ENCODE assay signal across 9 mouse cellular contexts in the genomic region with DNA sequence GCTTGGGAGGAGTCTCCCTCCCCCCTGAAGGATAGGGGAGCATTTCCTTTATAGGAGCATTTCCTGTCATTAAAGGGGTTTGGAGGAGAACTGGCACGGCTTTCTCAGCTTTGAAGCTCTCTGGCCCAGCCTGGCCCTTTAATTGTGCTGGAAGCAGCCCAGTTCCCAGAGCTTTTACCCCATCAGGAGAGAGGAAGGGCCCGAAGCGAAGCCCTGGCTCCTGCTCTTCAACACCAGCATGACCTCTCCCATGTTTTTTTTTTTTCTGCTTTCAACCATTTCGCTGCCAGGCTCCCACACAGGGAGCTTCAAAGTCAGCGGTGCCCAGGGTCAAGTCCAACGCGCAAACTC. TPM values are rescaled to one million over a fixed set of nuclear protein-coding genes. Genes with fewer than 3 reads are reported as not detected.
DNase-seq lines count a peak whose midpoint lies in the region; ATAC-seq lines count a peak whose summit lies in the region.
"Had no signal": no experiment of that assay in that cellular context is flagged by ENCODE, and none has a peak within 500 bp of the region (broad histone marks: within the 10 kb centered on the region; RNA-seq: fewer than 3 reads in every experiment).

No protein-coding gene starts in this region.

- H3K4me2 ChIP-seq in hindbrain, embryonic 15.5 days: peak overlapping the region; percentile 28
- no peak overlapping the region for H3K4me2 ChIP-seq in hindbrain, embryonic 14.5 days (replicated peaks)

- H3K36me3 ChIP-seq in hindbrain, embryonic 15.5 days: no peaks in the 10 kb centered on the region
- no peaks in the 10 kb centered on the region for H3K36me3 ChIP-seq in hindbrain, embryonic 14.5 days (replicated peaks; ENCODE audit: control insufficient read depth, insufficient read depth)

- peak overlapping the region; percentile 53 for H3K27ac ChIP-seq in hindbrain, embryonic 15.5 days (replicated peaks)
- no peak overlapping the region for H3K27ac ChIP-seq in hindbrain, embryonic 14.5 days

- ATAC-seq in hindbrain, embryonic 15.5 days (ENCODE audit: low FRiP score, low read depth): peak; percentile 44
- no peak for ATAC-seq in hindbrain, embryonic 14.5 days (ENCODE audit: low FRiP score)
- ATAC-seq in frontal cortex, adult (ENCODE audit: low TSS enrichment): no peak

- peaks cover 13% of the 10 kb centered on the region for H3K27me3 ChIP-seq in hindbrain, embryonic 15.5 days
- peaks cover 26% of the 10 kb centered on the region for H3K27me3 ChIP-seq in hindbrain, embryonic 14.5 days (ENCODE audit: control insufficient read depth, insufficient read depth, low read length)

- H3K9me3 ChIP-seq in hindbrain, embryonic 15.5 days: no peaks in the 10 kb centered on the region
- H3K9me3 ChIP-seq in hindbrain, embryonic 14.5 days (ENCODE audit: control insufficient read depth, low read length): no peaks in the 10 kb centered on the region

- DNase-seq in hindbrain, embryonic 14.5 days (ENCODE audit: low spot score): no peak
- peak; percentile 79 for DNase-seq in cerebellum, adult 11-12 months
- DNase-seq in kidney, adult 8-10 months: peak; percentile 58 to 71
- peak; percentile 48 for DNase-seq in lung, postnatal 14 days
- DNase-seq in urinary bladder, postnatal 36 days (ENCODE audit: low spot score in 2 of 2): no peak
- DNase-seq in urinary bladder, postnatal 4 days (ENCODE audit: low spot score in 2 of 2): no peak

- no peak overlapping the region for H3K4me3 ChIP-seq in hindbrain, embryonic 15.5 days
- no peak overlapping the region for H3K4me3 ChIP-seq in hindbrain, embryonic 14.5 days (replicated peaks; ENCODE audit: low read length)
- H3K4me3 ChIP-seq: erythroblast, embryonic 14.5 days had no signal

- 40% methylated on average over 7 of the region's 7 CpGs for WGBS in hindbrain, embryonic 15.5 days
- WGBS in hindbrain, embryonic 14.5 days: 43% methylated on average over 7 of the region's 7 CpGs

- H3K9ac ChIP-seq in hindbrain, embryonic 15.5 days: no peak overlapping the region
- H3K9ac ChIP-seq in hindbrain, embryonic 14.5 days: no peak overlapping the region

- H3K4me1 ChIP-seq in hindbrain, embryonic 15.5 days (replicated peaks): peaks cover 44% of the 10 kb centered on the region
- peaks cover 7% of the 10 kb centered on the region for H3K4me1 ChIP-seq in hindbrain, embryonic 14.5 days (replicated peaks; ENCODE audit: control insufficient read depth, insufficient read depth, low read length)

RNA-seq across cellular contexts. Expression of a gene that starts 4.6 kb away (rescaled TPM):
- polyA plus RNA-seq in hindbrain, embryonic 15.5 days (2015; fragmentation: Nextera tagmentation; extraction: Ambion mirVana): 14.5 and 16.4 TPM in 2 replicates
- 13.7 and 16.2 TPM in 2 replicates for polyA plus RNA-seq in hindbrain, embryonic 14.5 days (2014; fragmentation: Nextera tagmentation; extraction: Ambion mirVana)
- polyA plus RNA-seq: erythroblast, embryonic 14.5 days had no signal

Comparison
In these comparisons a context has a peak if more than half of its experiments do, and no peak if none do; other contexts are left out.
1. DNase-seq: peak in cerebellum, adult 11-12 months (single experiment), kidney, adult 8-10 months (2 of 2) and lung, postnatal 14 days (single experiment); none in hindbrain, embryonic 14.5 days (single experiment), urinary bladder, postnatal 36 days (0 of 2) and urinary bladder, postnatal 4 days (0 of 2).